Mouse (Mus musculus): ENCODE measurements around the gene Lsm14a.

GRCm38 (mm10) chr7:34323351-34323750, 69.8 kb downstream of the Lsm14a start:
- TF ChIP-seq POLR2A (IDR thresholded peaks at IDR 0.05; ENCODE audit: low read depth, low read length) (no peak), CTCF (IDR thresholded peaks at IDR 0.05; ENCODE audit: extremely low read depth, insufficient read length, insufficient replicate concordance, low read depth, low read length) (no peak)
